Mouse (Mus musculus): Measurements from ENCODE around the gene Krt17. TPM values are rescaled to one million over a fixed set of nuclear protein-coding genes. Genes with fewer than 3 reads are reported as not detected.

Krt17 gene
- total RNA-seq, 1 experiment, result 3.2 TPM

DNA sequence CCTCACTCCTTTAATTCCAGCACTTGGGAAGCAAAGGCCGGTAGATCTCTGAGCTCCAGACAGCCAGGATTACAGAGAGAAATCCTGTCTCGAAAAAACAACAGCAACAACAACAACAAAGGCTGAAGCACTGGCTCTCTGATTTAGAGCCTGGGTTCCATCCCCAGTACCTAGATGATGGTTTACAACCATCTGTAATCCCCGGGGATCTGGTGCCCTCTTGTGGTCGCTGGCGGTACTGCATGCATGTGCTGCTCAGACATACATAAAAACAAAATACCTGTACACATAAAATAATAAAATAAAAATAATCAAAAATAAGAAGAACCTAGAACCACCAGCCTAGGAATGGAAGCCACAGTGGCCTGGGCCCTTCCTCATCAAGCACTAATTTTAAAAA is 39.5 kb upstream of the Krt17 start:
- in situ Hi-C loops (cut with MboI; ENCODE audit: low sequenced_read_pairs in 2 of 2, unreplicated experiment in 2 of 2), result no loop called here
- Histone ChIP-seq H3K4me3 (ENCODE audit: insufficient read depth in 1 of 2, low read depth in 1 of 2, low read length in 2 of 2, poor library complexity in 1 of 2, severe bottlenecking in 1 of 2) (no peak overlapping the region), H3K9ac (ENCODE audit: insufficient read depth, low read depth, low read length, poor library complexity, severe bottlenecking) (no peak overlapping the region), H3K36me3 (ENCODE audit: control insufficient read depth, insufficient read depth, low read length, poor library complexity, severe bottlenecking) (no peaks in the 10 kb centered on the region), H3K27ac (ENCODE audit: insufficient read depth, low read depth, low read length, poor library complexity, severe bottlenecking) (no peak overlapping the region), H3K9me3 (ENCODE audit: control insufficient read depth, insufficient read depth, low read depth, low read length) (no peaks in the 10 kb centered on the region), H3K4me1 (ENCODE audit: control insufficient read depth in 2 of 2, insufficient read depth in 2 of 2, low read length in 2 of 2, poor library complexity in 1 of 2) (peaks cover 0 to 1% of the 10 kb centered on the region in 2 experiments; a peak in 2 of 4 replicates)
- TF ChIP-seq ZNF384 (IDR thresholded peaks at IDR 0.05; ENCODE audit: low read depth, low read length) (no peak), ZC3H11A (IDR thresholded peaks at IDR 0.05; ENCODE audit: borderline replicate concordance, low read depth, low read length) (peak; percentile 56; the same call in 1 of the 2 replicates), HCFC1 (IDR thresholded peaks at IDR 0.05; ENCODE audit: borderline replicate concordance, insufficient read depth, low read length) (no peak)
- no peak for DNase-seq (ENCODE audit: low read depth, low spot score)

DNA sequence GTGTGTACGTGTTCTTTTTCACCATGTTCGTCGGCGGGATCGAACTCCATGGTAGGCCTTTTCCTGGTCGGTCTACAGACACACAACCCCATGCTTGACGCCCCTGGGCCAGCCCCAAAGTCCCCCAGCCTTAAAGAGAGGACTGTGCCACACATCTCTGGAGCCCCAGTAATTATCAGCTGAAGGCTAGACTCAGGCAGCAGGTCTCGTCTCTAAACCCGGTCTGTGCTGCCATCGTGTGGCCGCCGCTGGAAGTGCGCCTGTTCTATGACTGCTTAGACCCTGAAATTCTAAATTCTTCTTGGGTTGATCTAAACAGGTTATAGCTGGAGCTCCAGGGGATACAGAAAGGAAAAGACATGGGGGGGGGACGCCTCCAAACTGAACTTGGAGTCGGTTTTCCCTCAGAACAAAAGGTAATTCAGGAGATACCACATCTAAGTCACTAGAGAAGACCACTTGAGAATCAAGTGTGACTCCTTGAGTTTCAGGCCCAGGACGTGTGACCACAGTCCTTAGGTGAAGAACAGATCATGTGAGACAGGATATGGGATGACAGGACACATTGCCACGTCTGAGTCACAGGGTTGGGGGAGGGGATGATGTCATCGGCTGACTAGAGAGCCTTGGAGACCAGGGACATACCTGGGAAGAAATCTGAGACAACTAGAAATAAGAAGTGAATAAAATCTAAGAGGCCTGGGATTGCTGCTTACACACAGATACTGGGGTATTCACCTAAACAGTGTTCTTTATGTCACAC is 37.6 kb upstream of the Krt17 start:
- Histone ChIP-seq H3K36me3 (ENCODE audit: control insufficient read depth, insufficient read depth, low read length, poor library complexity, severe bottlenecking) (no peaks in the 10 kb centered on the region), H3K9me3 (ENCODE audit: control insufficient read depth, insufficient read depth, low read depth, low read length) (no peaks in the 10 kb centered on the region), H3K4me3 (ENCODE audit: insufficient read depth in 1 of 2, low read depth in 1 of 2, low read length in 2 of 2, poor library complexity in 1 of 2, severe bottlenecking in 1 of 2) (peak overlapping the region; percentile 15 to 56; a peak in 3 of 4 replicates), H3K9ac (ENCODE audit: insufficient read depth, low read depth, low read length, poor library complexity, severe bottlenecking) (no peak overlapping the region), H3K4me1 (ENCODE audit: control insufficient read depth in 2 of 2, insufficient read depth in 2 of 2, low read length in 2 of 2, poor library complexity in 1 of 2) (peaks cover 0 to 3% of the 10 kb centered on the region in 2 experiments; a peak in 1 of 4 replicates), H3K27ac (ENCODE audit: insufficient read depth, low read depth, low read length, poor library complexity, severe bottlenecking) (no peak overlapping the region)
- TF ChIP-seq CHD2 (IDR thresholded peaks at IDR 0.05; ENCODE audit: low read depth, low read length), result no peak
- TF ChIP-seq MAFK (IDR thresholded peaks at IDR 0.05; ENCODE audit: insufficient read depth, low read depth, low read length), result no peak
- TF ChIP-seq ZC3H11A (IDR thresholded peaks at IDR 0.05; ENCODE audit: borderline replicate concordance, low read depth, low read length), result peak; percentile 83
- TF ChIP-seq HCFC1 (IDR thresholded peaks at IDR 0.05; ENCODE audit: borderline replicate concordance, insufficient read depth, low read length), result no peak
- no peak for TF ChIP-seq ZNF384 (IDR thresholded peaks at IDR 0.05; ENCODE audit: low read depth, low read length)
- in situ Hi-C loops (cut with MboI; ENCODE audit: low sequenced_read_pairs in 2 of 2, unreplicated experiment in 2 of 2), result loop anchor here (5.0 to 25.0 kb wide), 6 partner anchors 94 to 911 kb away; partner anchors contain the start of genes Krt10 (in 1 of the 2) and Krt14 (in 1 of the 2)
- DNase-seq (ENCODE audit: low read depth, low spot score), result no peak

DNA sequence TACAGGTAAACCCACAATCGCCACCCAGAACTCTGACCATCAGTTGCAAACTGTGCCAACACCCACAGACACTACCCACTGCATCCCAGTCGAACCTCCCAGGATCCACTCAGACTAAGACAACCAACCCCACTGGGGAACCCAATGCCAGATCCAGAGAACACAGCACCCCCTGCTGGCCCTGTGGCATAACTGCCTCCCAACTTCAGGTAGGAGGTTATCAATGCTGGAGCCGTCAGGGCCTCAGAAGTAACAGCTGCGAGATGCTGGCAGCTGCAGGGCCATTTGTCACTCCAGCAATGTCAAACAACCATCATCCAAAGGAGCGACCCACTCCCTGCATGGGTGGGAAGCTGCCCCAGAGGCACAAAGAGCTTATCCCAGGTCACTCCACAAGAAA is 37.0 kb upstream of the Krt17 start:
- Histone ChIP-seq H3K9me3 (ENCODE audit: control insufficient read depth, insufficient read depth, low read depth, low read length) (no peaks in the 10 kb centered on the region), H3K36me3 (ENCODE audit: control insufficient read depth, insufficient read depth, low read length, poor library complexity, severe bottlenecking) (no peaks in the 10 kb centered on the region), H3K9ac (ENCODE audit: insufficient read depth, low read depth, low read length, poor library complexity, severe bottlenecking) (no peak overlapping the region), H3K4me1 (ENCODE audit: control insufficient read depth in 2 of 2, insufficient read depth in 2 of 2, low read length in 2 of 2, poor library complexity in 1 of 2) (peaks cover 0 to 3% of the 10 kb centered on the region in 2 experiments; a peak in 2 of 4 replicates), H3K27ac (ENCODE audit: insufficient read depth, low read depth, low read length, poor library complexity, severe bottlenecking) (no peak overlapping the region), H3K4me3 (ENCODE audit: insufficient read depth in 1 of 2, low read depth in 1 of 2, low read length in 2 of 2, poor library complexity in 1 of 2, severe bottlenecking in 1 of 2) (peak overlapping the region; percentile 15 to 56; a peak in 2 of 4 replicates)
- in situ Hi-C loops (cut with MboI; ENCODE audit: low sequenced_read_pairs in 2 of 2, unreplicated experiment in 2 of 2), result loop anchor here (5.0 to 25.0 kb wide), 6 partner anchors 93 to 910 kb away; partner anchors contain the start of genes Krt10 (in 1 of the 2) and Krt14 (in 1 of the 2)
- DNase-seq (ENCODE audit: low read depth, low spot score), result no peak
- TF ChIP-seq ZNF384 (IDR thresholded peaks at IDR 0.05; ENCODE audit: low read depth, low read length) (no peak), CHD2 (IDR thresholded peaks at IDR 0.05; ENCODE audit: low read depth, low read length) (no peak), ZC3H11A (IDR thresholded peaks at IDR 0.05; ENCODE audit: borderline replicate concordance, low read depth, low read length) (no peak)

DNA sequence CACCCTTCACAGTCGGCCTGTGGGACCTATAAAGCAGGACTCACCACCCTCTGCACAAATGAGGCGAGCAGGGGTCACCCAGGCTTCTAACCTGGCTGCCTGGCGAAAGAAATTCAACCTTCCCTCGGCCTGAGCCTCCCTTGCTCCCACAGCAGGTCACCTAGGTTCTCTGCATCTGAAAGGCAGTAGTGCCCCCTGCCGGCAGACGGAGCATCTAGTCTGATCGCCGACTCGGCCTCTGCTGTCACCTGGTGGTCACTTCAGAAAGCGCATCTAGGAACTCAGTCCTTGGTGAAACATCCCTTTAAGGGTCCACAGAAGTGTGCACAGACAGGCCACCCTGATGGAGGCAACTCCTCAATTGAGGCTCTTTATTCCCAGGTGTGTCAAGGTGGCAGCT is 34.5 kb upstream of the Krt17 start:
- no peak overlapping the region for H3K9ac ChIP-seq (ENCODE audit: insufficient read depth, low read depth, low read length, poor library complexity, severe bottlenecking)
- H3K4me3 ChIP-seq (ENCODE audit: insufficient read depth in 1 of 2, low read depth in 1 of 2, low read length in 2 of 2, poor library complexity in 1 of 2, severe bottlenecking in 1 of 2), result no peak overlapping the region
- no peak overlapping the region for H3K27ac ChIP-seq (ENCODE audit: insufficient read depth, low read depth, low read length, poor library complexity, severe bottlenecking)
- no peaks in the 10 kb centered on the region for H3K36me3 ChIP-seq (ENCODE audit: control insufficient read depth, insufficient read depth, low read length, poor library complexity, severe bottlenecking)
- H3K4me1 ChIP-seq (ENCODE audit: control insufficient read depth in 2 of 2, insufficient read depth in 2 of 2, low read length in 2 of 2, poor library complexity in 1 of 2), result peaks cover 0 to 6% of the 10 kb centered on the region in 2 experiments; a peak in 2 of 4 replicates
- peak; percentile 83 for DNase-seq (ENCODE audit: low read depth, low spot score)
- TF ChIP-seq MAFK (IDR thresholded peaks at IDR 0.05; ENCODE audit: insufficient read depth, low read depth, low read length) (no peak), HCFC1 (IDR thresholded peaks at IDR 0.05; ENCODE audit: borderline replicate concordance, insufficient read depth, low read length) (no peak), ZNF384 (IDR thresholded peaks at IDR 0.05; ENCODE audit: low read depth, low read length) (no peak), CHD2 (IDR thresholded peaks at IDR 0.05; ENCODE audit: low read depth, low read length) (no peak), ZC3H11A (IDR thresholded peaks at IDR 0.05; ENCODE audit: borderline replicate concordance, low read depth, low read length) (peak; percentile 97)
- H3K9me3 ChIP-seq (ENCODE audit: control insufficient read depth, insufficient read depth, low read depth, low read length), result no peaks in the 10 kb centered on the region
- in situ Hi-C loops (cut with MboI; ENCODE audit: low sequenced_read_pairs in 2 of 2, unreplicated experiment in 2 of 2), result loop anchor here (5.0 to 25.0 kb wide), 6 partner anchors 91 to 908 kb away; partner anchors contain the start of genes Krt10 (in 1 of the 2) and Krt14 (in 1 of the 2)

All from ES-E14 (cell line).